Mouse (Mus musculus) lung, postnatal 0 days (tissue): ENCODE measurements at regions not wholly inside any gene's neighbourhood (a gene's known extent, or its start where the extent isn't known, plus 50 kb on each side); places are given as distances from the start of the nearest gene placed in this dataset.

ENCODE experiments used
- ATAC-seq: fragments of 200-750 bp; cut with Nextera tagmentation; 2 replicates; pipeline ENCODE4 v1.8.0; 2017; ENCODE audit warnings: moderate library complexity
- DNase-seq: peaks from one replicate; pipeline ENCODE4 v3.0.0-alpha.2; 2016; ENCODE audit warnings: low spot score
- H3K27ac ChIP-seq: fragments of 300-500 bp; sonication (generic); 2 replicates; pipeline ENCODE4 v1.5.1; 2014; ENCODE audit warnings: antibody characterized with exemption, mild to moderate bottlenecking, low read length, mixed read lengths
- H3K27me3 ChIP-seq: fragments of 300-500 bp; sonication (generic); replicated peaks from 2 replicates; pipeline ENCODE4 v1.6.1; 2014; ENCODE audit warnings: low read length, mixed read lengths; ENCODE audit not compliant: insufficient read depth
- H3K36me3 ChIP-seq: fragments of 300-500 bp; sonication (generic); 2 replicates; pipeline ENCODE4 v1.6.1; 2014; ENCODE audit warnings: low read length, mixed read lengths; ENCODE audit not compliant: insufficient read depth
- H3K4me1 ChIP-seq: fragments of 300-500 bp; sonication (generic); 2 replicates; pipeline ENCODE4 v1.6.1; 2014; ENCODE audit warnings: antibody characterized with exemption, low read depth, low read length, mixed read lengths; ENCODE audit not compliant: insufficient read depth
- H3K4me2 ChIP-seq: fragments of 300-500 bp; sonication (generic); replicated peaks from 2 replicates; pipeline ENCODE4 v1.6.1; 2014; ENCODE audit warnings: low read depth, mild to moderate bottlenecking, low read length, moderate library complexity, mixed read lengths
- H3K4me3 ChIP-seq: fragments of 300-500 bp; sonication (generic); 2 replicates; pipeline ENCODE4 v1.5.1; 2014; ENCODE audit warnings: low read depth, low read length
- H3K9ac ChIP-seq: fragments of 300-500 bp; sonication (generic); replicated peaks from 2 replicates; pipeline ENCODE4 v1.6.1; 2014; ENCODE audit warnings: low read depth, mild to moderate bottlenecking
- H3K9me3 ChIP-seq: fragments of 300-500 bp; sonication (generic); 2 replicates; pipeline ENCODE4 v1.6.1; 2016; ENCODE audit warnings: low read length, mixed read lengths
- CTCF ChIP-seq: IDR thresholded peaks from 2 replicates; pipeline ENCODE4 v1.5.1; 2016; ENCODE audit warnings: antibody characterized with exemption, mild to moderate bottlenecking
- EP300 ChIP-seq: IDR thresholded peaks from 2 replicates; pipeline ENCODE4 v1.6.1; 2016; ENCODE audit warnings: antibody characterized with exemption, mild to moderate bottlenecking, control low read depth
- WGBS: fragments of 180-500 bp; shearing (Covaris S2); extraction: QIAGEN DNeasy Blood & Tissue Kit; methylation state at CpG from one replicate; pipeline ENCODE4 v1.1.7; 2014; 5-methylcytosine and 5-hydroxymethylcytosine counted together

GRCm38 (mm10) chr15:41283199-41283598, 1149.0 kb downstream of the 9330182O14Rik start:
- Histone ChIP-seq H3K27ac (no peak overlapping the region), H3K36me3 (no peaks in the 10 kb centered on the region), H3K9ac (no peak overlapping the region), H3K9me3 (no peaks in the 10 kb centered on the region), H3K27me3 (no peaks in the 10 kb centered on the region), H3K4me3 (no peak overlapping the region), H3K4me2 (no peak overlapping the region), H3K4me1 (no peaks in the 10 kb centered on the region)
- ATAC-seq (no peak), DNase-seq (no peak)
- TF ChIP-seq EP300, result no peak
- 71% methylated on average over 1 of the region's 1 CpGs for WGBS

- no peaks in the 10 kb centered on the region for H3K4me1 ChIP-seq
- H3K27me3 ChIP-seq, result no peaks in the 10 kb centered on the region
- no peak overlapping the region for H3K27ac ChIP-seq
- TF ChIP-seq CTCF (no peak), EP300 (no peak)
- DNase-seq (no peak), ATAC-seq (no peak)
- no peaks in the 10 kb centered on the region for H3K9me3 ChIP-seq
- 44% methylated on average over 5 of the region's 5 CpGs for WGBS
- no peaks in the 10 kb centered on the region for H3K36me3 ChIP-seq
- no peak overlapping the region for H3K4me2 ChIP-seq
- H3K4me3 ChIP-seq, result no peak overlapping the region
- no peak overlapping the region for H3K9ac ChIP-seq
Observed at GRCm38 (mm10) chr15:41286809-41287413, 1152.7 kb downstream of the 9330182O14Rik start.

DNA sequence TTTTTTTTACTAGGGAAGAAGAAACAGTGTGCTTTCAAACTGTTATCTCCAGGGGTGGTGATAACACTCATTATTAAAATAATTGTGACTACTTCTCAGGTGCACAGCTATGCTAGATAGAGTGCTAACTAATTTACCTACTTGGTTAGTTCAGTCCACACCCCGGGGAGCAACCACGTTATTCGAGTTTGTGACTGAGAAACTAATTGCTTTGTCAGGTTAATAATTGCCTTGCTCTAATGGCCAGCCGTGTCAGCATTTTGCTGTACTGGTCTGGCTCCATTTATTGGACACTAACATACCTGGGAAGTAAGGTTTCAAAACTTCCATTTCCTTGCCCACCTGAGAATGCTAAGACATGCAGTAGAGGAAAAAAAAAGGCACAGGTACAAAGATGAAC, 1163.3 kb downstream of the 9330182O14Rik start:
- TF ChIP-seq EP300 (no peak), CTCF (no peak)
- Histone ChIP-seq H3K4me3 (no peak overlapping the region), H3K27me3 (no peaks in the 10 kb centered on the region), H3K4me2 (no peak overlapping the region), H3K27ac (no peak overlapping the region), H3K36me3 (no peaks in the 10 kb centered on the region), H3K4me1 (no peaks in the 10 kb centered on the region), H3K9me3 (no peaks in the 10 kb centered on the region), H3K9ac (no peak overlapping the region)
- no peak for DNase-seq
- no peak for ATAC-seq
- 64% methylated on average over 4 of the region's 4 CpGs for WGBS

DNA sequence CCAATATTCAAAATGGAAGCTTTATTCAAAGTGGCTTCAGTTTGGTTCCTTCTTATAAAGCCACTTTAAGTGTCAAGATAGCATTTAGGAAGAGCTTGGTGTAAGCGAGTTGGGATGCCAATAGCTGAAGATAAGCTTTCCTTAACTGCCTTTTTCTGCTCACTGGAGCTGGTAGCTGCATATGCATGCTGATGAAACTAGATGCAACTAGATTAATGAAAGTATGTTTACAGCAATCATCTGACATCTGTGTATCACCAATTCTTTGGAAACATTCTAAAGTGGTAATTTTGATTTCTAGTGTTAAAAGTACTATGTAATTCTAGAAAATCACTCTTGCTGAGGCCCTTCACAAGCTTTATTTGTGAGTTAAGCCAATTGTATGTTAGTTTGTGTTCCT, 1172.5 kb downstream of the 9330182O14Rik start:
- H3K4me3 ChIP-seq, result no peak overlapping the region
- no peaks in the 10 kb centered on the region for H3K9me3 ChIP-seq
- H3K4me2 ChIP-seq, result no peak overlapping the region
- 84% methylated on average over 1 of the region's 1 CpGs for WGBS
- no peaks in the 10 kb centered on the region for H3K36me3 ChIP-seq
- no peaks in the 10 kb centered on the region for H3K4me1 ChIP-seq
- no peak overlapping the region for H3K27ac ChIP-seq
- no peak for DNase-seq
- no peaks in the 10 kb centered on the region for H3K27me3 ChIP-seq
- no peak overlapping the region for H3K9ac ChIP-seq
- no peak for ATAC-seq
- TF ChIP-seq EP300 (no peak), CTCF (no peak)

GRCm38 (mm10) chr15:41311728-41312320, 1177.7 kb downstream of the 9330182O14Rik start:
- 53% methylated on average over 5 of the region's 5 CpGs for WGBS
- TF ChIP-seq CTCF (no peak), EP300 (no peak)

GRCm38 (mm10) chr15:41314916-41315315, 1180.8 kb downstream of the 9330182O14Rik start:
- Histone ChIP-seq H3K27ac (no peak overlapping the region), H3K9me3 (no peaks in the 10 kb centered on the region), H3K4me3 (no peak overlapping the region), H3K9ac (no peak overlapping the region), H3K27me3 (no peaks in the 10 kb centered on the region), H3K36me3 (no peaks in the 10 kb centered on the region), H3K4me1 (no peaks in the 10 kb centered on the region), H3K4me2 (no peak overlapping the region)
- ATAC-seq (no peak), DNase-seq (no peak)
- no peak for TF ChIP-seq CTCF
- TF ChIP-seq EP300, result no peak
- 50% methylated on average over 4 of the region's 4 CpGs for WGBS

More at GRCm38 (mm10) chr15:41311728-41312320, 1177.7 kb downstream of the 9330182O14Rik start:
- Histone ChIP-seq H3K9ac (no peak overlapping the region), H3K4me3 (no peak overlapping the region), H3K4me2 (no peak overlapping the region), H3K9me3 (no peaks in the 10 kb centered on the region), H3K4me1 (no peaks in the 10 kb centered on the region), H3K27me3 (no peaks in the 10 kb centered on the region), H3K27ac (no peak overlapping the region), H3K36me3 (no peaks in the 10 kb centered on the region)
- no peak for DNase-seq
- ATAC-seq, result no peak
